Mouse (Mus musculus): Measurements from ENCODE around the gene Itsn1. TPM values are rescaled to one million over a fixed set of nuclear protein-coding genes. Genes with fewer than 3 reads are reported as not detected.

Itsn1 gene
- polyA plus RNA-seq, 1 experiment = 82.6 TPM

- DNase-seq (ENCODE audit: low read depth) = no peak
These were observed 65.2 kb downstream of the Itsn1 start for GRCm38 (mm10) chr16:91794306-91794705.

GRCm38 (mm10) chr16:91795044-91795443 lies 66.0 kb downstream of the Itsn1 start:
- TF ChIP-seq POLR2A (IDR thresholded peaks at IDR 0.05; ENCODE audit: borderline replicate concordance, extremely low read depth, insufficient read depth, insufficient read length, poor library complexity, severe bottlenecking) (no peak), CTCF (IDR thresholded peaks at IDR 0.05; ENCODE audit: borderline replicate concordance, extremely low read depth, insufficient read depth, insufficient read length) (no peak)
- DNase-seq (ENCODE audit: low read depth) = no peak

More at GRCm38 (mm10) chr16:91794306-91794705, 65.2 kb downstream of the Itsn1 start:
- no peak for TF ChIP-seq POLR2A (IDR thresholded peaks at IDR 0.05; ENCODE audit: borderline replicate concordance, extremely low read depth, insufficient read depth, insufficient read length, poor library complexity, severe bottlenecking)
- TF ChIP-seq CTCF (IDR thresholded peaks at IDR 0.05; ENCODE audit: borderline replicate concordance, extremely low read depth, insufficient read depth, insufficient read length) = no peak

DNA sequence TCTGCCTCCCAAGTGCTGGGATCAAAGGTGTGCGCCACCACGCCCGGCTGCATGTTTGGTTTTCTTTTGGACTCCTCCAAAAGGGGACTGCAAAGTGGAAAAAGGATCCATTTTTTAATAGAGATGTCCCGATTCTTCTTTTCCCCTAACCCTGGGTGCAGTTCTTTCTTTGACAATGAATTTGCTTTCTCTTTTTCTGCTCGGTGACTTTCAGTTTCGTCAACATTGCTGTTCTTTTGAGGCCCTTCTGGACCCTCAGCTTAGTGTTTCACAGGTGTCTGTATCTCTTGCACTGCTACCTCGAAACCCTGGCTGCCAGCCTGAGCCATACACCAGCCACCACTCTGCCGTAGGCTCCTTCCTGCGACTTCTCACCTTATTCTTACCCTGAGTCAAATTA lies 66.5 kb downstream of the Itsn1 start:
- no peak for DNase-seq (ENCODE audit: low read depth)
- TF ChIP-seq POLR2A (IDR thresholded peaks at IDR 0.05; ENCODE audit: borderline replicate concordance, extremely low read depth, insufficient read depth, insufficient read length, poor library complexity, severe bottlenecking) (no peak), CTCF (IDR thresholded peaks at IDR 0.05; ENCODE audit: borderline replicate concordance, extremely low read depth, insufficient read depth, insufficient read length) (no peak)

- no peak for TF ChIP-seq CTCF (IDR thresholded peaks at IDR 0.05; ENCODE audit: borderline replicate concordance, extremely low read depth, insufficient read depth, insufficient read length)
- no peak for TF ChIP-seq POLR2A (IDR thresholded peaks at IDR 0.05; ENCODE audit: borderline replicate concordance, extremely low read depth, insufficient read depth, insufficient read length, poor library complexity, severe bottlenecking)
These were observed 72.3 kb downstream of the Itsn1 start for GRCm38 (mm10) chr16:91801426-91801825.

DNA sequence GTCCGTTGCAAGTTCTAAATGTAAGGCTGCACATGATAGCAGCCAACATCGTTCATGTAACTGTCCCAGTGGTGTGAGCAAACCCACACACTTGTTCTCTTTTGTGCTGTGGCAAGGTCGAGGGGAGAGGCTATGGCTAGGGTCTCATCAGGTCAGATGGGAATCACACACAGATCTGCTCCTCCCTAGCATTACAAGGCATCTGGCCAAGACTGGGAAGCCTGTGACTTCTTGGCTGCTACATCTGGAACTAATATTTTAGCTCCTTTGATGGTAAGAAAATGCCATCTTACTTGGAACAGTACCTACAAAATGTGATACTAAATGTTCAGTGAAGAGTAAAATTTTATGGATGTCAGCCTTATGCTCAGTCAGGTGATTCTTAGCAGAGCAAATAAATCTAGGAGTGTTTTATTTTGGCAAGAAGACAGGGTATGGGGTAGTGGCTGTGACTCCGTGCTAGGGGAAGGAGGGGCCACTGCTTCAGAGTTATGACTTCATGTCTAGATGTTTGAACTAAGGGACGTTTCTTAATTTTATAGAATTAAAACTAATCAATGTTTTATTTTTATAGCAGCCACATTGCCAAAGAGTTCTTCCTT lies 73.5 kb downstream of the Itsn1 start:
- TF ChIP-seq POLR2A (IDR thresholded peaks at IDR 0.05; ENCODE audit: borderline replicate concordance, extremely low read depth, insufficient read depth, insufficient read length, poor library complexity, severe bottlenecking) = no peak
- TF ChIP-seq CTCF (IDR thresholded peaks at IDR 0.05; ENCODE audit: borderline replicate concordance, extremely low read depth, insufficient read depth, insufficient read length) = no peak
- no peak for DNase-seq (ENCODE audit: low read depth)

More at GRCm38 (mm10) chr16:91801426-91801825, 72.3 kb downstream of the Itsn1 start:
- no peak for DNase-seq (ENCODE audit: low read depth)

GRCm38 (mm10) chr16:91804418-91804817 lies 75.3 kb downstream of the Itsn1 start:
- DNase-seq (ENCODE audit: low read depth) = no peak
- TF ChIP-seq POLR2A (IDR thresholded peaks at IDR 0.05; ENCODE audit: borderline replicate concordance, extremely low read depth, insufficient read depth, insufficient read length, poor library complexity, severe bottlenecking) (no peak), CTCF (IDR thresholded peaks at IDR 0.05; ENCODE audit: borderline replicate concordance, extremely low read depth, insufficient read depth, insufficient read length) (no peak)

- TF ChIP-seq CTCF (IDR thresholded peaks at IDR 0.05; ENCODE audit: borderline replicate concordance, extremely low read depth, insufficient read depth, insufficient read length) (no peak), POLR2A (IDR thresholded peaks at IDR 0.05; ENCODE audit: borderline replicate concordance, extremely low read depth, insufficient read depth, insufficient read length, poor library complexity, severe bottlenecking) (no peak)
- DNase-seq (ENCODE audit: low read depth) = no peak
These were observed 75.8 kb downstream of the Itsn1 start for GRCm38 (mm10) chr16:91804831-91805230.

GRCm38 (mm10) chr16:91810235-91810634 lies 81.2 kb downstream of the Itsn1 start:
- DNase-seq (ENCODE audit: low read depth) = no peak
- TF ChIP-seq POLR2A (IDR thresholded peaks at IDR 0.05; ENCODE audit: borderline replicate concordance, extremely low read depth, insufficient read depth, insufficient read length, poor library complexity, severe bottlenecking) (no peak), CTCF (IDR thresholded peaks at IDR 0.05; ENCODE audit: borderline replicate concordance, extremely low read depth, insufficient read depth, insufficient read length) (no peak)

GRCm38 (mm10) chr16:91811339-91811738 lies 82.3 kb downstream of the Itsn1 start:
- TF ChIP-seq CTCF (IDR thresholded peaks at IDR 0.05; ENCODE audit: borderline replicate concordance, extremely low read depth, insufficient read depth, insufficient read length) (no peak), POLR2A (IDR thresholded peaks at IDR 0.05; ENCODE audit: borderline replicate concordance, extremely low read depth, insufficient read depth, insufficient read length, poor library complexity, severe bottlenecking) (no peak)
- no peak for DNase-seq (ENCODE audit: low read depth)

DNA sequence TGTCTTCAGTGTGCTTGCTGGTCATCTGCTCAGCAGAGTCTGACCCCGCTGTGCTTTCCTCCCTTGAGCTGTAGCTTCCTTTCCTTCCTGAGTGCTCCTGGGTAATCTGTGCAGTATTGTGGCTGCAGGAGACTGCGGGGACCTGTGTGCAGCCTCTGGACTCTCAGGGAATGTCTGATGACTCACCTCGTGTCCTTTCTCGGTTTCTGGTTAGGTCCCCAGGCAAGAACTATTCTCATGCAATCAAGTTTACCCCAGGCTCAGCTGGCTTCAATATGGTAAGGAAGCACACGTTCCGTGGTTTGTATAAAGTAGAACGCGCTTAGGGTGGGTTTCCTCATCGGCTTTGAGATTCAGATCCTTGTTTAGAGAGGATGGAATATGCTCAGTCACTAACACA lies 82.8 kb downstream of the Itsn1 start:
- no peak for DNase-seq (ENCODE audit: low read depth)
- TF ChIP-seq CTCF (IDR thresholded peaks at IDR 0.05; ENCODE audit: borderline replicate concordance, extremely low read depth, insufficient read depth, insufficient read length) = no peak
- TF ChIP-seq POLR2A (IDR thresholded peaks at IDR 0.05; ENCODE audit: borderline replicate concordance, extremely low read depth, insufficient read depth, insufficient read length, poor library complexity, severe bottlenecking) = no peak

DNA sequence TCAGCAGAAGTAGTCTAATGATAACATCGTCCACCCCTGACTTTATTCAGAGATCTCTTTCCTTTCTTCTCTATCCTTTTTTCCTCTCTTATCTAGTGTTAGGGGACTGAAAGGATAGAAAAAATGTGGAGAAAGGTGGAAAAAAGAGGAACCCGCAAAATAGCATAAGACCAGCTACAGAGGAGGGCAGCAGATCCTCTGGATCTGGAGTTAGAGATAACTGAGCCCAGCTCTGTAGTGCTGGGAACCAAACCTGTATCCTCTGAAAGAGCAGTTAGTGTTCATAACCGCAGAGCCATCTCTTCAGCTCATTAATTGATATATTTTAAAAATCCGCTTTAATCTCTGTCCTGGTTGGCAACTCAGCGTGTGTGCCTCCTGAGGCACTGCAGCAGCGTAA lies 84.5 kb downstream of the Itsn1 start:
- DNase-seq (ENCODE audit: low read depth) = no peak
- TF ChIP-seq CTCF (IDR thresholded peaks at IDR 0.05; ENCODE audit: borderline replicate concordance, extremely low read depth, insufficient read depth, insufficient read length) (no peak), POLR2A (IDR thresholded peaks at IDR 0.05; ENCODE audit: borderline replicate concordance, extremely low read depth, insufficient read depth, insufficient read length, poor library complexity, severe bottlenecking) (no peak)

- no peak for TF ChIP-seq POLR2A (IDR thresholded peaks at IDR 0.05; ENCODE audit: borderline replicate concordance, extremely low read depth, insufficient read depth, insufficient read length, poor library complexity, severe bottlenecking)
- no peak for TF ChIP-seq CTCF (IDR thresholded peaks at IDR 0.05; ENCODE audit: borderline replicate concordance, extremely low read depth, insufficient read depth, insufficient read length)
- no peak for DNase-seq (ENCODE audit: low read depth)
These were observed 86.0 kb downstream of the Itsn1 start for GRCm38 (mm10) chr16:91815067-91815466.

Measured in brain, embryonic 14.5 days (tissue).